Mouse (Mus musculus): ENCODE data around the gene Rassf8. TPM values are rescaled to one million over a fixed set of nuclear protein-coding genes. Genes with fewer than 3 reads are reported as not detected.

The Rassf8 gene
- polyA plus RNA-seq, 1 experiment from 2014 or later = 9.1 TPM

DNA sequence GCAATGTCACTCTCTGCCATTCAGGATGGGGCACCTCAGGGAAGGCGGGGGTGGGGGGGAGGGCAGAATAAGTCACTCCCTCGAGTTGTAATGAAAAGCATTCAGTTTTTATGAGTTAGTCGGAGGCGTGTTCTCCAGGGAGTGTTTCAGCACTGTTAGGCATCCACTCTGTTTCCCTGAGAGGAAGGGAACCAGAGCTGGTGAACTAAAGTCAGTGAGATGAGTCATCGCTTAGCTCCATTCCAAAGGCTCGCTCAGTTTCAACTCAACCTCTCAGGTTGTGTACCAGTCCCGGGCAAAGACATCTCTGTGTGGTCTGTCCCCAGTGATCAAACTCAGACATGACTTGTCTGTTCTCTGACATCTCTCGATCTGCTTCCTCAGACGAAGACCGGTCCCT is 20.7 kb upstream of the Rassf8 start:
- 76% methylated on average over 10 of the region's 10 CpGs for WGBS
- no peak overlapping the region for H3K4me2 ChIP-seq (replicated peaks)
- no peak overlapping the region for H3K27ac ChIP-seq
- H3K9me3 ChIP-seq = no peaks in the 10 kb centered on the region
- no peaks in the 10 kb centered on the region for H3K4me1 ChIP-seq
- ATAC-seq (ENCODE audit: insufficient number of reproducible peaks, insufficient read depth, low FRiP score, low TSS enrichment) = no peak
- H3K9ac ChIP-seq = no peak overlapping the region
- H3K4me3 ChIP-seq = no peak overlapping the region
- H3K27me3 ChIP-seq = no peaks in the 10 kb centered on the region
- no peaks in the 10 kb centered on the region for H3K36me3 ChIP-seq

- no peaks in the 10 kb centered on the region for H3K36me3 ChIP-seq
Observed at GRCm38 (mm10) chr6:145726986-145727385, 19.6 kb upstream of the Rassf8 start.

GRCm38 (mm10) chr6:145732868-145733267 is 13.7 kb upstream of the Rassf8 start:
- Histone ChIP-seq H3K36me3 (no peaks in the 10 kb centered on the region), H3K4me2 (replicated peaks) (no peak overlapping the region), H3K4me1 (peaks cover 18% of the 10 kb centered on the region; the same call in 1 of the 2 replicates), H3K4me3 (no peak overlapping the region), H3K27me3 (no peaks in the 10 kb centered on the region), H3K27ac (no peak overlapping the region), H3K9ac (no peak overlapping the region), H3K9me3 (no peaks in the 10 kb centered on the region)
- 57% methylated on average over 5 of the region's 5 CpGs for WGBS
- no peak for ATAC-seq (ENCODE audit: insufficient number of reproducible peaks, insufficient read depth, low FRiP score, low TSS enrichment)

More at GRCm38 (mm10) chr6:145726986-145727385, 19.6 kb upstream of the Rassf8 start:
- Histone ChIP-seq H3K9me3 (no peaks in the 10 kb centered on the region), H3K27ac (no peak overlapping the region), H3K9ac (no peak overlapping the region), H3K27me3 (no peaks in the 10 kb centered on the region), H3K4me1 (no peaks in the 10 kb centered on the region), H3K4me3 (no peak overlapping the region), H3K4me2 (replicated peaks) (no peak overlapping the region)
- 48% methylated on average over 5 of the region's 5 CpGs for WGBS
- ATAC-seq (ENCODE audit: insufficient number of reproducible peaks, insufficient read depth, low FRiP score, low TSS enrichment) = no peak

DNA sequence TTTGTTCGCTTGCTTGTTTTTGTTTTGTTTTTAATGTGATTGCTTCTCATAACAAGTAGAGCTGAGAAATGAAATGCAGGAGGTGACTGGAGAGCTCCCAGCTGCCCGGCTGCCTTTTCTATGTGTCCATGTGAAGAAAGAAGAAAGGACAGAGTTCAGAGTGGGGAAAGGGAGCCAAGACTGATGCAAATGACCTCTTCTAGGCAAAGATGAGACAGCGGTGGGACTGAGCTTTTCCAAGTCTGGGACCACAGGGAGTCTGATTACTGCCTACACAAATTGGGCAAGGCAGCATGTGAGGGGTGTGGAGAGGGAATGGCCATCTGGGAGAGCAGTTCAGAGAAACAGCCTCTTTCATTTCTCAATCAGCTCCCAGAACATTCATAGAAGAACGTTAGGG is 13.3 kb upstream of the Rassf8 start:
- no peaks in the 10 kb centered on the region for H3K27me3 ChIP-seq
- no peaks in the 10 kb centered on the region for H3K9me3 ChIP-seq
- no peak for ATAC-seq (ENCODE audit: insufficient number of reproducible peaks, insufficient read depth, low FRiP score, low TSS enrichment)
- 67% methylated on average over 4 of the region's 4 CpGs for WGBS
- no peak overlapping the region for H3K4me3 ChIP-seq
- no peak overlapping the region for H3K27ac ChIP-seq
- no peaks in the 10 kb centered on the region for H3K36me3 ChIP-seq
- no peak overlapping the region for H3K4me2 ChIP-seq (replicated peaks)
- H3K4me1 ChIP-seq = peaks cover 18% of the 10 kb centered on the region; the same call in 1 of the 2 replicates
- no peak overlapping the region for H3K9ac ChIP-seq

GRCm38 (mm10) chr6:145733911-145734310 is 12.6 kb upstream of the Rassf8 start:
- Histone ChIP-seq H3K4me2 (replicated peaks) (no peak overlapping the region), H3K27ac (no peak overlapping the region), H3K4me1 (peaks cover 18% of the 10 kb centered on the region; the same call in 1 of the 2 replicates), H3K9me3 (no peaks in the 10 kb centered on the region), H3K36me3 (no peaks in the 10 kb centered on the region), H3K4me3 (no peak overlapping the region), H3K27me3 (no peaks in the 10 kb centered on the region), H3K9ac (no peak overlapping the region)
- WGBS = 39% methylated on average over 5 of the region's 5 CpGs
- no peak for ATAC-seq (ENCODE audit: insufficient number of reproducible peaks, insufficient read depth, low FRiP score, low TSS enrichment)

GRCm38 (mm10) chr6:145736099-145736498 is 10.4 kb upstream of the Rassf8 start:
- no peaks in the 10 kb centered on the region for H3K9me3 ChIP-seq
- H3K27me3 ChIP-seq = no peaks in the 10 kb centered on the region
- peaks cover 18% of the 10 kb centered on the region; the same call in 1 of the 2 replicates for H3K4me1 ChIP-seq
- H3K36me3 ChIP-seq = no peaks in the 10 kb centered on the region
- no peak overlapping the region for H3K27ac ChIP-seq
- WGBS = 57% methylated on average over 2 of the region's 2 CpGs
- no peak for ATAC-seq (ENCODE audit: insufficient number of reproducible peaks, insufficient read depth, low FRiP score, low TSS enrichment)
- no peak overlapping the region for H3K9ac ChIP-seq
- no peak overlapping the region for H3K4me2 ChIP-seq (replicated peaks)
- H3K4me3 ChIP-seq = no peak overlapping the region

- 59% methylated on average over 6 of the region's 6 CpGs for WGBS
- Histone ChIP-seq H3K4me3 (no peak overlapping the region), H3K27me3 (no peaks in the 10 kb centered on the region), H3K4me1 (peaks cover 10% of the 10 kb centered on the region; the same call in 1 of the 2 replicates), H3K27ac (no peak overlapping the region), H3K9me3 (no peaks in the 10 kb centered on the region), H3K4me2 (replicated peaks) (no peak overlapping the region), H3K9ac (no peak overlapping the region), H3K36me3 (no peaks in the 10 kb centered on the region)
- no peak for ATAC-seq (ENCODE audit: insufficient number of reproducible peaks, insufficient read depth, low FRiP score, low TSS enrichment)
Observed at GRCm38 (mm10) chr6:145739231-145739630, 7.3 kb upstream of the Rassf8 start.

- H3K4me1 ChIP-seq = peaks cover 10% of the 10 kb centered on the region; the same call in 1 of the 2 replicates
- H3K4me2 ChIP-seq (replicated peaks) = no peak overlapping the region
- no peak overlapping the region for H3K9ac ChIP-seq
- H3K27me3 ChIP-seq = no peaks in the 10 kb centered on the region
- no peaks in the 10 kb centered on the region for H3K9me3 ChIP-seq
- no peak overlapping the region for H3K4me3 ChIP-seq
- ATAC-seq (ENCODE audit: insufficient number of reproducible peaks, insufficient read depth, low FRiP score, low TSS enrichment) = no peak
- no peaks in the 10 kb centered on the region for H3K36me3 ChIP-seq
- WGBS = 76% methylated on average over 3 of the region's 3 CpGs
- no peak overlapping the region for H3K27ac ChIP-seq
Observed at GRCm38 (mm10) chr6:145740011-145740410, 6.5 kb upstream of the Rassf8 start.

GRCm38 (mm10) chr6:145745291-145745690 is 1.3 kb upstream of the Rassf8 start:
- H3K27ac ChIP-seq = no peak overlapping the region

DNA sequence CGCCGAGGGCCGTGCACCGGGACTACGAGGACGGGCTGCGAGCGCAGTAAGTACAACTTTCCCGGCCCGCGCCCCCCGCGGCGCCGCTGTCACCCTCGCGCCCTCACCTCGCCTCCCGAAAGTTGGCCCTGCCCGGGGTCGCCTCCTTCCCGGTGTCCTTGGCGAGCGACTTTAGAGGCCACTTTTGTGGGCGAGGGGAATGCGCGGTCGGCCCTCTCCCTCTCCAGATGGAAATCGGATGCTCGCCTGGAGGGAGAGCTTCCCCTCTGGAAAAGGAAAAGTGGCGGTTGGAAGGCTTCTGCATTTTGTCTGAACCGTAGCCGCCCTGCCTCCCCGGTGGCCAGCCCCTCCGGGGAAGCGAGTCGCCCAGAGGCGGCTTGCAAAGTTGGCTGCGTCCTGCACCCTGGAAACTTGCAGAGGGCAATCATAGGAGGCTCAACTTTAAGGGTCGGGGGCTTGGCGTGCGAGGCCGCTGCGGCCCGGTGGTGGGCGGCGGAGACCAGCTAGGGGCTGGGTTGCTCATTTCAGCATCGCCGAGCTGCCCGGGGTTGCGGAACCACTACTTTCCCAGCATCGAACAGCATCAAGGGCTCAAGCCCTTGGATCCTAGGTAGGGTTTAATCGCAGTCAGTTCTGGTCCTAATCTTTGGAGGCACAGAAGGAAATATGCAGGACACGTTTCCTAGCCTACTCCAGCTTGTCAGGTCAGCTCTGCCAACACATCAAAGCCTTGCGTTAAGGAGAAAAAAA is 548 bp downstream of the Rassf8 start:
- WGBS = under 1% methylated on average over 52 of the region's 55 CpGs
- no peak for ATAC-seq (ENCODE audit: insufficient number of reproducible peaks, insufficient read depth, low FRiP score, low TSS enrichment)
- peak overlapping the region; percentile 70 for H3K4me2 ChIP-seq (replicated peaks)

More at GRCm38 (mm10) chr6:145745291-145745690, 1.3 kb upstream of the Rassf8 start:
- ATAC-seq (ENCODE audit: insufficient number of reproducible peaks, insufficient read depth, low FRiP score, low TSS enrichment) = no peak
- no peak overlapping the region for H3K4me3 ChIP-seq
- no peaks in the 10 kb centered on the region; the same call in none of the 2 replicates for H3K4me1 ChIP-seq
- no peak overlapping the region for H3K9ac ChIP-seq
- no peaks in the 10 kb centered on the region for H3K27me3 ChIP-seq
- H3K9me3 ChIP-seq = no peaks in the 10 kb centered on the region
- WGBS = 46% methylated on average over 3 of the region's 3 CpGs
- H3K36me3 ChIP-seq = no peaks in the 10 kb centered on the region
- no peak overlapping the region for H3K4me2 ChIP-seq (replicated peaks)

DNA sequence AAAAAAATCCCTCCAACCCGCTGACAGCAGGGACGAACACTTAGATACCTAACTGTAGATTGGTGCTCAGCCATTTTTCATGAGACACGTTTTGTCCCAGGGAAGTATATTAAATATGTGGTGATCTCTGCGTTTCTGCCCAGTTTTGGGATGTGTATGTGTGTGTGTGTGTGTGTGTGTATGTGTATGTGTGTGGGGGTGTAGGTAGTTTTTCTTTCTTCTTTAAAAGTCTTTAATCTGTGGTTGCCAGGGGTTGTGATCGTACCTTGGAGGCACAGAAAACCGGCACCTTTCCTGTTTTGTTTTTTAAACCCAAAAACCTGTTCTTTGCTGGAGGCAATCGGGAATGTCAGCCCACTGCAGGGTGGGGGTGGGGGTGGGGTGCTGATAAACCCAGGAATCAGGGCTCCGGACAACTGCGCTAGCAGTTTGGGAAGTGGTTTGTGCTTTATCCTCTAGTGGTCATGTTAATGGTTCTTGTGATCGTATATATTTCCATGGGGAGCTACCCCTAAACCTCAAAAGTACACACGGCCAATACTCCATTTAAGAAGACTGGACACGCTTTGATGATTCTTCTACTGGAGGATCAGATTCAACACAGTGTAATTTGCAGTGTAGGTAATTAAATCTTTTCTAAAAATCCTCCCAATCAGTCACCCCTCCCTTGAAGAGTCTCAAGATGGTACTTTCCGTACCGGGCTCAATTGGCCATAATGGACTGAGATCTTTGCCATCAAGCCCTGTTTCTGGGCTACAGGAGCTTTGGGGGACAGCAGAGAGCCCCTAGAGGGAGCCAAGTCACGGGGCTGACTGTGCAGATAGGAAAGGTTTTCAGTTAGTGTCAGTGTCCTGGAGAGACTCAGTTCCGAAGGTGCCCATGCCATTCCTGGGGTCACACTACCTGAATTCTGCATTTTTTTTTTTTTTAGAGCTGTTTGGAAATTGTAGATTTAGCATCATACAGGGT is 1.4 kb downstream of the Rassf8 start:
- peak overlapping the region; percentile 70 for H3K4me2 ChIP-seq (replicated peaks)
- peak overlapping the region; percentile 78 for H3K4me3 ChIP-seq
- H3K9ac ChIP-seq = peak overlapping the region; percentile 89
- H3K9me3 ChIP-seq = no peaks in the 10 kb centered on the region
- no peak for ATAC-seq (ENCODE audit: insufficient number of reproducible peaks, insufficient read depth, low FRiP score, low TSS enrichment)
- H3K27ac ChIP-seq = peak overlapping the region; percentile 96; the same call in 1 of the 2 replicates
- H3K36me3 ChIP-seq = peaks cover 4% of the 10 kb centered on the region; the same call in 1 of the 2 replicates
- H3K27me3 ChIP-seq = no peaks in the 10 kb centered on the region
- no peaks in the 10 kb centered on the region; the same call in none of the 2 replicates for H3K4me1 ChIP-seq
- WGBS = 11% methylated on average over 16 of the region's 16 CpGs

More for the DNA sequence above, 548 bp downstream of the Rassf8 start:
- Histone ChIP-seq H3K9me3 (no peaks in the 10 kb centered on the region), H3K9ac (peak overlapping the region; percentile 89), H3K27me3 (no peaks in the 10 kb centered on the region), H3K4me1 (no peaks in the 10 kb centered on the region; the same call in none of the 2 replicates), H3K4me3 (peak overlapping the region; percentile 78), H3K27ac (peak overlapping the region; percentile 96), H3K36me3 (peaks cover 4% of the 10 kb centered on the region; the same call in 1 of the 2 replicates)
